Mouse (Mus musculus): Measurements from ENCODE around the gene Aimp1.
A peak's percentile ranks its signal among the peaks of the same experiment; 100 is the strongest.

Gene Aimp1

GRCm38 (mm10) chr3:132684231-132684928 lies at the start of gene Aimp1:
Gene Aimp1, minus strand, starts transcription at chr3:132684370.
- DNase-seq, result no peak

GRCm38 (mm10) chr3:132724326-132724725 lies 40.2 kb upstream of the Aimp1 start:
- DNase-seq, result no peak

- no peak for DNase-seq
These were observed 33.1 kb upstream of the Aimp1 start for GRCm38 (mm10) chr3:132717316-132717715.

DNA sequence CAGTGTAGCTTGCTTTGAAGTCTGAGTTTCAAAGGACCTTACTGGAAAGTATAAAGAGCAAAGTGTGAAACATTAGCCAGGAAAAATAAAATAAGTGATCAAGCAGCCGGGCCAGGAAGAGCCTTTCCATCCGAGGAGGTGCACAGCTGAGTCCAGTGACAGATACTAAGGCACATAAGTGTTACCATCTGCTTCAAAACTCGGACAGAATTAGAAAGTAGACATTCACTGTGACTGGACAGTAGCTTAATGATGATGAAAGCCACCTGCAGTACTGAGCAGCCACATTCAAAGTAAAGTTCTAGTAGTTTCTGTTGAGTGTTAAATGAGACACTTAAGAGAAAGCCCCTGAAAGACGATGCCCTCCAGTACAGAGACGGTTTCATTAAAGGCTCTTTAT lies 29.7 kb upstream of the Aimp1 start:
- DNase-seq, result no peak

- DNase-seq, result no peak
These were observed 22.8 kb upstream of the Aimp1 start for GRCm38 (mm10) chr3:132706977-132707376.

DNA sequence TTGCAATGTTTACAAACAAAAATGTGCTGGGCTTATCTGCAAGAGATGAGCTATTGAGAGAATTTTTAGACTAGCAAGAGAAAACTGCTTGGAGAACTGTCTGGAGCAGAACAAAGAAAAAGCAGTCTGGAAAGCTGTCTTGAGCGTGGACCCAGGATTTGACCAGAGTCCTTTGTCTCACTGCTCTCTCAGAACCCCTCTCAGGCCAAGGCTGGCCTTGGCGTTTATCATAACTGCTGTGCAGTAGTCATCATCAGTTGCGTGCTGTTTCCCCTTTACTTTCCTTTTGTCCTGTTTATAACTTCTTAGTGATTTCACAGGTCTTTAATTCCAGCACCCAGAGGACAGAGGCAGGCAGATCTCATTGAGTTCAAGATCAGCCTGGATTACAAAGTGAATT lies 20.0 kb upstream of the Aimp1 start:
- no peak for DNase-seq

- DNase-seq, result no peak
These were observed 17.2 kb upstream of the Aimp1 start for GRCm38 (mm10) chr3:132701368-132701767.

GRCm38 (mm10) chr3:132683447-132684230 lies 531 bp downstream of the Aimp1 start, which contains the start of gene Tbck:
Gene Tbck, plus strand, starts transcription at chr3:132684144.
- DNase-seq, result peak; percentile 99

- DNase-seq, result no peak
These were observed 6.7 kb downstream of the Aimp1 start for GRCm38 (mm10) chr3:132677494-132677893.

DNA sequence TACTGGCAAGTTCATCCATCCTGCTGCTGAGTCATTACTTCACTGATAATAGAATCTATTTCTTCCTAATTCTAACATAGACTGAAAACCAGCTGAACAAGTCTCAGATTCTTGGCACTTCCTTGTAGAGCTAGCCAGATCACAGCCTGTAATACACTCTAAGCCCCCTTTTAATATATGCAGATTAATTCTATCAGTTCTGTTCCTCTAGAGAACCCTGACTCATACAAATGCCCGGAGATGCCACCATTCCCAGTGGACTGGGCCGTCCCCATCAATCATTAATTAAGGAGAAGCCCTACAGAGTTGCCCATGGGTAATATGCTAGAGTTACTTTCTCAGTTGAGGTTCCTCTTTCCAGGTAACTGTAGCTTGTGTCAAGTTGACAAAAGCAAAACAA lies 28.2 kb downstream of the Aimp1 start:
- DNase-seq, result peak; percentile 7

GRCm38 (mm10) chr3:132653959-132654358 lies 30.2 kb downstream of the Aimp1 start:
- peak; percentile 68 for DNase-seq

DNA sequence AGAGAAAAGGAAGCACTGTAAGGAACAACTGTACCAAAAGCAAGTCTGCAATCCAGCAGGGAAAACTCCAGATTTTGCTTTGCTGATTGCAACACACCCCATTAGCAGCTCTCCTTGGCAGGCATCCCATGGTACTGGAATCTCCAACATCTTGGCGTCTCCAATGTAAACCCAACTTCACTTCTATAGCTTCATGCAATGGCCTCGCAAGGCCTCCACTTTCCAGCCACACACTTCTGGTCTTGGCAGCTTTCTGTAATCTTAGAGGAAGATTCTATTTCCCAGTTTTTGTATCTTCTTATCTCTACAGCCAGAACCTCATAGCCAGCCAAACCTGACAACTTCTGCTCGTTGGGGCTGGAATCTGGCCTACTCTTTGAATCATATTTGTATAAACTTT lies 32.4 kb downstream of the Aimp1 start:
- peak; percentile 91 for DNase-seq

DNA sequence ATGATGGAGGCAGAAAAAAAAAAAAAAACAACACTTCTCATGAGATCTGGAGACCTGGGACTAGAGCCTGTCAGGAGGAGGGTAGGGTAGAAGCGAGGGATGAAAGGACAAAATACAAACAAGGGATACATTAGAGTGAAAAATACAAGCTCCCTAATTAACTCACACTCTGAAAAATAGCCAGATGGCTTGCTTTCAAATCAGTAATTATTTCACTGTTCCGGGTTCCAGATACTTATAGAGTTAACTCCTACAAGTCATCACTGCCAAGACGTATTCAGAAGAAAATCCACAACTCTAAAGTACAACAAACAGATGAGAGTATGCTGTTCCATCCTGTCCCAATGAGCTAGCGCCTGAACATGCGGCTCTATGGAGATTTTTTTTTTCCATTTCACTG lies 34.0 kb downstream of the Aimp1 start:
- DNase-seq, result no peak

DNA sequence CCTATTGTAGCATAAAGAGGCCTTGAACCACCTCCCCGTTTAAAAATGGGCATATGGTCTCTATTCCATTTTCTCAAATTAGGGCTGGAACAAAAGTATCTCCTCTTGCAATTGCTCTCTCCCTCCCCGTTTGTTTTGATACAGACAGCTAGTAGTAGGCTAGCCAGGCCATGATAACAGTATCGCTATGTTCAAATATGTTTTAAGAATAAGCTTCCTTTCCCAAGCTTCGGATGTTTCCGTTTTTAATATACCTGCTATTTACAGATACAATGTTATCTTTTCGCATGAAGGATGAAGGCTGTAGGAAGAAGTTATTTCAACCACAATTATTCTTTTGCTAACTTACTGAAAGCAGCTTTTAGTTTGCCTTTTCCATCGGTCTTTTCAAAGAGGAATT lies 34.8 kb downstream of the Aimp1 start:
- no peak for DNase-seq

GRCm38 (mm10) chr3:132646814-132647213 lies 37.4 kb downstream of the Aimp1 start:
- peak; percentile 4 for DNase-seq

DNA sequence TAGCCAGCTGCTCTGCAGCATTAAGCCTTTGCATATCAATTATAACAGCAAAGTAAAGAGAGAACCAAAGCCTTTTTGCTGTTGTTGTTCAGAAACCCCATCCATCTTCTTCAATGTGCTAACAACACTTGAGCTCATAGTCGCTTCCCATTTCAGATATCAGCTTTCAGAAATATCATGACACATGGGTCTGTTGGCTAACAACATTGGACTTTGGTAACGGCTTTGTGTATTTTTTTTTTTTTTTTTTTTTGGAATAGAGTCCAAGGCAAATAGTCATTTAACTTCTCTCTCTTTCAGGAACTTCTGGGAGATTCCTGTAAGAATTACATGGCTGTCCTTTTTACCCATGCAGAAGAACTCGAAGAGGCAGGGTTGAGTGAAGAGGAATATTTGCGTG lies 40.1 kb downstream of the Aimp1 start:
- no peak for DNase-seq

DNA sequence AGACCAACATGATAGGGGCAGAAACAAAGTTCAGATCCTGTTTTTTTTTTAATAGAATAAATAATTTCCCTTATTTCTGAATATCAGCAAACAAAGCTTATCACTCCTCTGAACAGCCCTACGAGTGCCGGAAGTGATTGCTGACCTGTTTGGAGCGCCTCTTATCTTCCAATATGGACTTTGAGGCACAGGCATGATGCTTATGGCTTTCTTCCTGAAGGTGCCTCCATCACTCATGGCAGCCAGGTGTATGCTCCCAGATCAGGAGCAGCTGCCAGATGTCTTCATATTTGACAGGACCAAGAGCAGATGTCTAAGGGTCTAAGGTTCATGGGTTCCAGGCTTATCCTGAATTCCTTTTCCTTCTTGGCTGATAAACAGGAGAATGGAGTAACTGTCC lies 47.1 kb downstream of the Aimp1 start:
- no peak for DNase-seq

DNA sequence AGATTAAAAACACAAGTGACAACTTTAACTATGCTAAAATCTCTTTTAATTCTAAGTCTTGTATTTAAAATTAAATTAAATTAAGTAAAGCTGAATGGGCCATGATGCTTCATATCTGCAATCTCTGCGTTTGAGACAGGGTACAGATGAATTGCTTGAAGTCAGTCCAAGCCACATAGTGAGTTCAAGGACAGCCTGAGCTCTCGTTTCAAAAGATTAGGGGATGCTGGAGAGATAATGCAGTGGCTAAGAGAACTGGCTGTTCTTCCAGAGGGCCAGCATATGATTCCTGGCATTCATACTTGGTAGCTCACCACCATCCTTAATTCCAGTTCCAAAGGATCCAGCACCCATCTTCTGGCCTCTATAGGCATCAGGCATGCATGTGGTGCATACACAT lies 50.9 kb downstream of the Aimp1 start:
- no peak for DNase-seq

GRCm38 (mm10) chr3:132629601-132630239 lies 54.5 kb downstream of the Aimp1 start, which contains the start of gene Gimd1:
Gene Gimd1, plus strand, starts transcription at chr3:132629820.
- no peak for DNase-seq

GRCm38 (mm10) chr3:132628741-132629140 lies 55.4 kb downstream of the Aimp1 start:
- DNase-seq, result no peak
